Mouse (Mus musculus) myocyte (in vitro differentiated cells): ENCODE measurements around the gene Mpp6.

Source experiments
- E2F4 ChIP-seq: IDR thresholded peaks from one replicate; pipeline ENCODE4 v1.6.1; 2011; ENCODE audit warnings: mild to moderate bottlenecking, control low read depth, moderate library complexity; ENCODE audit not compliant: insufficient read depth
- MAX ChIP-seq: IDR thresholded peaks from one replicate; pipeline ENCODE4 v1.6.1; 2011; ENCODE audit warnings: low read depth, mild to moderate bottlenecking, control low read depth
- MYOG ChIP-seq, 3 experiments: IDR thresholded peaks; one replicate each; pipeline ENCODE4 v1.6.1; 2011; ENCODE audit warnings: control low read depth in 2 of 3, low read depth in 2 of 3, mild to moderate bottlenecking in 2 of 3; ENCODE audit not compliant: insufficient read length in 2 of 3, control insufficient read depth in 1 of 3, insufficient read depth in 1 of 3
- POLR2A ChIP-seq: IDR thresholded peaks from one replicate; pipeline ENCODE4 v1.6.1; 2011; ENCODE audit warnings: low read depth, mild to moderate bottlenecking, control low read depth, moderate library complexity; ENCODE audit not compliant: insufficient read length
- TCF12 ChIP-seq: IDR thresholded peaks from one replicate; pipeline ENCODE4 v1.6.1; 2011; ENCODE audit warnings: mild to moderate bottlenecking, control low read depth; ENCODE audit not compliant: poor library complexity, insufficient read depth, severe bottlenecking

DNA sequence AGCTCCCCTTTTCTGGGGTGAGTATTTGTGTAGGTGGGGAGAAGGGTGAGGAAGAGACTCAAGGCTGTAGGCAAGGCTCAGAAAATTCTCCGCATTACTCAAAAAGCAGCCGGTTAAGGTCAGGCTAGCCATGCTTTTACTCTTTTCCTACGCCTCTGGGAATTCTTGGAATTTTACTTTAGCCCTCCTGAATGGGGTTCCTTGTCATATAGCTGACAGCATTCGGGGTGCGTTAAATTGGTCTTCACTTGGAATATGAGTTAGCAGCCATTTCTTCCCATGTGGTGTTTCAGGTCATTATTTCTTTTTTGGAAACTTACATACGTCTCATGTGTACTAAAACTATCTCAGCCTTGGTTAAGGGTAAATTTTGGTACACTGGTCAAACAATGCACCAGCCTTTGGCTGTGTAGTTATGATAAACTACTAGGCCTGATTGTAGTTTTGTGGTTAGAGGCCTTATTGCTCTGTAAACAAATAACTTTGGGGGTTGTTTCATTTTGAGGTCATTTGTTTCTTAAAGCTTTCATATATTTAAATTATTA, 1.1 kb downstream of the Mpp6 start:
- TF ChIP-seq MYOG (IDR thresholded peaks at IDR 0.05; ENCODE audit: control insufficient read depth in 1 of 3, insufficient read depth in 1 of 3, insufficient read length in 2 of 3, low read depth in 2 of 3) (no peak), POLR2A (no peak), E2F4 (no peak), TCF12 (no peak), MAX (no peak)
